Mouse (Mus musculus): ENCODE results near the gene Ugt1a6b. TPM values are rescaled to one million over a fixed set of nuclear protein-coding genes. Genes with fewer than 3 reads are reported as not detected.

Ugt1a6b gene
- polyA plus RNA-seq, 1 experiment from 2014 or later = 5.2 TPM

DNA sequence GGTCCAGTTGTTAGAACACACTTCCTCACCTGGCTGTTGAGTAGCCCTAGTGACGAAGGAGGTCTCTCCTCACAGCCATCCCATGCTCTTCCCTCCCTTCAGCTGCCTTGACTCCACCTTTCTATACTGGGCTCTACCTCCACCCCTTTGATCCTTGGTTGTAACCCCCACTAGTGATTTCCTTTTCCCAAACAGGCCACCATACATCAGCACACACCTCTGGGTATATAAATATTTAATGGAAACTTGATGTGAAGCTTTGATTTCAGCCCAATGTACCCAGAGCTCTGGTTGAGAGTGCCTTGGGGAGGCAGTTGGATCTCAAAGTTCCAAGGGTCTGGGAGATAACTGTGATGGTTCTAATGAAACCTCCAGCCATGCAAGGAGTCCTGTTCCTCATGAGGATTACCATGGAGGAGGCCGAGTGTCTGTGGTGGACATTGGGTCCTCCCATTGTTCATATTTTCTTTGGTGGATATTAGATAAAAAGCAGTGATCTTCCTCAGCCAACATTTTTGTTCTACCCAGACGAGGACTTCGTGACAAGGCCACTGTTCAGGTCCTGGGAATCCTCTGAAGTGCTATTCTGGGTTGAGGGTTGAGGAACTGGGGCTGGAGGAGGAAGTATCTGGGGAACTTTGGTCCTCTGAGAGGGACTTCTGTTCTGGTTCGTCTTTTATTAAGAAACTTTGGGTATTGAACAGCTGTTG, 123.8 kb downstream of the Ugt1a6b start, which contains the start of gene Mroh2a:
Mroh2a (plus strand) TSS at position 317 of the 710 bp plus-strand sequence.
- Histone ChIP-seq H3K9ac (ENCODE audit: low read length) (no peak within 1 kb of the TSS), H3K4me1 (replicated peaks; ENCODE audit: control insufficient read depth, insufficient read depth) (no peaks in the 10 kb centered on the region), H3K27me3 (ENCODE audit: control insufficient read depth, insufficient read depth, low read length) (no peaks in the 10 kb centered on the region), H3K4me3 (ENCODE audit: low read depth, low read length) (no peak within 1 kb of the TSS), H3K36me3 (ENCODE audit: control insufficient read depth, insufficient read depth, low read length) (no peaks in the 10 kb centered on the region), H3K27ac (replicated peaks) (no peak within 1 kb of the TSS), H3K4me2 (replicated peaks; ENCODE audit: low read depth) (no peak within 1 kb of the TSS), H3K9me3 (ENCODE audit: control insufficient read depth, low read length) (peaks cover 24% of the 10 kb centered on the region)
- TF ChIP-seq CTCF (IDR thresholded peaks at IDR 0.05; ENCODE audit: low read depth) = no peak
- no peak for TF ChIP-seq EP300 (optimal IDR thresholded peaks at IDR 0.05)
- DNase-seq (ENCODE audit: low spot score) = peak; percentile 20
- ATAC-seq (ENCODE audit: low FRiP score, low TSS enrichment) = no peak
- WGBS = 52% methylated on average over 5 of the region's 5 CpGs

GRCm38 (mm10) chr1:88227482-88227881, 124.4 kb downstream of the Ugt1a6b start:
- no peak for ATAC-seq (ENCODE audit: low FRiP score, low TSS enrichment)
- TF ChIP-seq EP300 (optimal IDR thresholded peaks at IDR 0.05) (no peak), CTCF (IDR thresholded peaks at IDR 0.05; ENCODE audit: low read depth) (no peak)
- H3K36me3 ChIP-seq (ENCODE audit: control insufficient read depth, insufficient read depth, low read length) = no peaks in the 10 kb centered on the region
- H3K27ac ChIP-seq (replicated peaks) = no peak overlapping the region
- WGBS = 58% methylated on average over 2 of the region's 2 CpGs
- H3K4me2 ChIP-seq (replicated peaks; ENCODE audit: low read depth) = no peak overlapping the region
- no peak overlapping the region for H3K9ac ChIP-seq (ENCODE audit: low read length)
- H3K4me3 ChIP-seq (ENCODE audit: low read depth, low read length) = no peak overlapping the region
- DNase-seq (ENCODE audit: low spot score) = peak; percentile 14
- peaks cover 29% of the 10 kb centered on the region for H3K9me3 ChIP-seq (ENCODE audit: control insufficient read depth, low read length)
- H3K27me3 ChIP-seq (ENCODE audit: control insufficient read depth, insufficient read depth, low read length) = no peaks in the 10 kb centered on the region
- H3K4me1 ChIP-seq (replicated peaks; ENCODE audit: control insufficient read depth, insufficient read depth) = no peaks in the 10 kb centered on the region

DNA sequence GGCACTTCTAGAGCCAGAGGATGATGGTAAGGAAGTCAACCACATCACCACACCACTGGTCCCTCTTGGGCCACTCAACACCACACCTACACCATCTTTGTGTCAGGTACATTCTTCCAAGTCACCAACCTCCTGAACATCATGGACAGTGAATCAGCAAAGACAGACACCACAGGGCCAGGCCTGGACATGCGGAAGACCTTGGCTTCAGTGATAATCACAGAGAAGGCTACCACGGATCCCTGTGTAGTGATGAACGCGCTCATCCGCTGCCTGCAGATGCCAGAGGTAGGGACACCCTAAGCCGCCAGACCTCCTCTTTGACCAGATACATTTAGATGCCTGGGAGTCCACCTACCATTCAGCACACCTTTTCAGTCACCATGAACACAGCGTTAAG, 125.1 kb downstream of the Ugt1a6b start:
- peak; percentile 4; the same call in 1 of the 2 replicates for ATAC-seq (ENCODE audit: low FRiP score, low TSS enrichment)
- no peaks in the 10 kb centered on the region for H3K27me3 ChIP-seq (ENCODE audit: control insufficient read depth, insufficient read depth, low read length)
- H3K9ac ChIP-seq (ENCODE audit: low read length) = no peak overlapping the region
- TF ChIP-seq EP300 (optimal IDR thresholded peaks at IDR 0.05) (no peak), CTCF (IDR thresholded peaks at IDR 0.05; ENCODE audit: low read depth) (no peak)
- no peak overlapping the region for H3K4me2 ChIP-seq (replicated peaks; ENCODE audit: low read depth)
- H3K36me3 ChIP-seq (ENCODE audit: control insufficient read depth, insufficient read depth, low read length) = no peaks in the 10 kb centered on the region
- H3K27ac ChIP-seq (replicated peaks) = no peak overlapping the region
- H3K4me3 ChIP-seq (ENCODE audit: low read depth, low read length) = no peak overlapping the region
- H3K4me1 ChIP-seq (replicated peaks; ENCODE audit: control insufficient read depth, insufficient read depth) = no peaks in the 10 kb centered on the region
- 70% methylated on average over 7 of the region's 7 CpGs for WGBS
- DNase-seq (ENCODE audit: low spot score) = peak; percentile 20
- H3K9me3 ChIP-seq (ENCODE audit: control insufficient read depth, low read length) = peaks cover 36% of the 10 kb centered on the region

- Histone ChIP-seq H3K4me3 (ENCODE audit: low read depth, low read length) (no peak overlapping the region), H3K9ac (ENCODE audit: low read length) (no peak overlapping the region), H3K4me1 (replicated peaks; ENCODE audit: control insufficient read depth, insufficient read depth) (no peaks in the 10 kb centered on the region), H3K27ac (replicated peaks) (no peak overlapping the region), H3K36me3 (ENCODE audit: control insufficient read depth, insufficient read depth, low read length) (no peaks in the 10 kb centered on the region), H3K9me3 (ENCODE audit: control insufficient read depth, low read length) (peaks cover 40% of the 10 kb centered on the region), H3K27me3 (ENCODE audit: control insufficient read depth, insufficient read depth, low read length) (no peaks in the 10 kb centered on the region), H3K4me2 (replicated peaks; ENCODE audit: low read depth) (no peak overlapping the region)
- WGBS = 76% methylated on average over 3 of the region's 3 CpGs
- ATAC-seq (ENCODE audit: low FRiP score, low TSS enrichment) = no peak
- DNase-seq (ENCODE audit: low spot score) = peak; percentile 36
- no peak for TF ChIP-seq CTCF (IDR thresholded peaks at IDR 0.05; ENCODE audit: low read depth)
- no peak for TF ChIP-seq EP300 (optimal IDR thresholded peaks at IDR 0.05)
Measured at GRCm38 (mm10) chr1:88229566-88229965, 126.5 kb downstream of the Ugt1a6b start.

DNA sequence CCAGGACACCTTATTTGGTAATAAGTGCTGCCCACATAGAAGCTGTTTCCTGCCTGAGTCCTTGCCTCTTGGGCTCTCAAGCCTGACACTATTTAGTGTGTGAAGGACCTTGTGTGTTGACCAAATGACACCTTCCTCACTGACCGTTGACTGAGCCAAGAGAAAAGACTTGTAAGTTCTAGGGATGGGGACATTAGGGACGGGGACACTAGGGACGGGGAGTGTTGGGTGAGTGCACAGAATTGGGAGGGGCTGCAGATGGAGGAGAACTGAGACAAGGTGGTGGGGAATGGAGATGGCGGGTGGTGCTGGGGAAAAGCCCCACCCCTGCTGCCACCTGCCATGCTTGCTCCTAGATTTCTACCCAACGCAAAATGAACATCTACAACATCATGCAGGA, 126.9 kb downstream of the Ugt1a6b start:
- ATAC-seq (ENCODE audit: low FRiP score, low TSS enrichment) (no peak), DNase-seq (ENCODE audit: low spot score) (no peak)
- peaks cover 44% of the 10 kb centered on the region for H3K9me3 ChIP-seq (ENCODE audit: control insufficient read depth, low read length)
- 86% methylated on average over 5 of the region's 5 CpGs for WGBS
- no peak overlapping the region for H3K27ac ChIP-seq (replicated peaks)
- H3K4me1 ChIP-seq (replicated peaks; ENCODE audit: control insufficient read depth, insufficient read depth) = no peaks in the 10 kb centered on the region
- H3K4me3 ChIP-seq (ENCODE audit: low read depth, low read length) = no peak overlapping the region
- no peaks in the 10 kb centered on the region for H3K27me3 ChIP-seq (ENCODE audit: control insufficient read depth, insufficient read depth, low read length)
- H3K36me3 ChIP-seq (ENCODE audit: control insufficient read depth, insufficient read depth, low read length) = no peaks in the 10 kb centered on the region
- H3K9ac ChIP-seq (ENCODE audit: low read length) = no peak overlapping the region
- TF ChIP-seq CTCF (IDR thresholded peaks at IDR 0.05; ENCODE audit: low read depth) (no peak), EP300 (optimal IDR thresholded peaks at IDR 0.05) (no peak)
- no peak overlapping the region for H3K4me2 ChIP-seq (replicated peaks; ENCODE audit: low read depth)

DNA sequence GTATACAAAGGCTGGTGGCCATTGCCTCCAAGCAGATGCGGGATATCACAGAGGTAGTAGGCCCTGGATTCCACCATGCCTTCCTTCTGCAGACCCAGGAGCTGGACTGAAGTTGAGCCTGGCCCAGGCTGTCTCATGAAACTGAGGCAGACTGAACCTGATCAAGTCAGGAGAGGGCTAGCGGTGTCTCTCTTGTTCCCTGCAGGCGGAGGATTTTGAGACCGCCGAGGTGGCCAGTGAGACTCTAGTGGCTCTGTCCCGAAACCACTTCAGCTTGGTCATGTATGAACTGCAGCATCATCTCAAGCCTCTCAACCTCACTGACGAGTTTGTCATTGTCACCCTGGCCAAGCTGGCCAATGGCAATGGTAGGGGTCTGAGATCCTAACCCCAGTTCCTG, 127.4 kb downstream of the Ugt1a6b start:
- ATAC-seq (ENCODE audit: low FRiP score, low TSS enrichment) (no peak), DNase-seq (ENCODE audit: low spot score) (peak; percentile 30)
- WGBS = 70% methylated on average over 7 of the region's 7 CpGs
- TF ChIP-seq EP300 (optimal IDR thresholded peaks at IDR 0.05) (no peak), CTCF (IDR thresholded peaks at IDR 0.05; ENCODE audit: low read depth) (no peak)
- no peak overlapping the region for H3K4me3 ChIP-seq (ENCODE audit: low read depth, low read length)
- H3K36me3 ChIP-seq (ENCODE audit: control insufficient read depth, insufficient read depth, low read length) = no peaks in the 10 kb centered on the region
- no peaks in the 10 kb centered on the region for H3K4me1 ChIP-seq (replicated peaks; ENCODE audit: control insufficient read depth, insufficient read depth)
- no peak overlapping the region for H3K4me2 ChIP-seq (replicated peaks; ENCODE audit: low read depth)
- H3K9ac ChIP-seq (ENCODE audit: low read length) = no peak overlapping the region
- H3K27ac ChIP-seq (replicated peaks) = no peak overlapping the region
- H3K27me3 ChIP-seq (ENCODE audit: control insufficient read depth, insufficient read depth, low read length) = no peaks in the 10 kb centered on the region
- H3K9me3 ChIP-seq (ENCODE audit: control insufficient read depth, low read length) = peaks cover 48% of the 10 kb centered on the region
